Mouse (Mus musculus): ENCODE data around the gene Gm20696.

DNA sequence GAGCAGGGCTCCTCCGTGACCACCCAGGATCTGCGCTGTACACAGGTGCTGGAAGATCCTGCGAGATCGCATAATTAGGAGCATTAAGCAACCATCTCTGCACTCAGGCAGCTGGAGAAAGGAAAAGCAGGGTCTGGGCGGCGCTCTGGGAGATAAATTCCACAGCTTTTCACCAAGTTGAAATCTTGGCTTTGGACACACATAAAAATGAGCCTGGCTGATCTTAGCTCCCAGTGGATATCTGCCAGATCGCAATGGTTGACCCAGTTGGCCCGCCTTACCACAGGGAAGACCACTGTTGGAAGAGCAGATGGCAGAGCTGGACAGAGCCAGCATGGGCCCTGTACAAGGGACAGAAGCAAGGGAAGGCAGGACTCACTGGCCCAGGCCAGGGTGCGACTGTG lies 157.4 kb downstream of the Gm20696 start:
- TF ChIP-seq POLR2A (IDR thresholded peaks at IDR 0.05; ENCODE audit: borderline replicate concordance, low read depth, low read length) = no peak
- no peak for TF ChIP-seq CTCF (IDR thresholded peaks at IDR 0.05; ENCODE audit: low read depth, low read length)

All from bone marrow macrophage, adult 2 months (primary cell).